Mouse (Mus musculus) forebrain, embryonic 13.5 days (tissue): ENCODE results near the gene Lce1d. TPM values are rescaled to one million over a fixed set of nuclear protein-coding genes. Genes with fewer than 3 reads are reported as not detected.

ENCODE experiments used
- ATAC-seq: fragments of 200-750 bp; cut with Nextera tagmentation; 2 replicates; pipeline ENCODE4 v1.8.0; 2017
- H3K27ac ChIP-seq: fragments of 300-500 bp; sonication (generic); 2 replicates; pipeline ENCODE4 v1.5.1; 2015; ENCODE audit warnings: inconsistent platforms, mild to moderate bottlenecking, moderate library complexity
- H3K27me3 ChIP-seq: fragments of 300-500 bp; sonication (generic); 2 replicates; pipeline ENCODE4 v1.6.1; 2015; ENCODE audit warnings: mild to moderate bottlenecking, inconsistent platforms
- H3K36me3 ChIP-seq: fragments of 300-500 bp; sonication (generic); 2 replicates; pipeline ENCODE4 v1.6.1; 2015; ENCODE audit warnings: mild to moderate bottlenecking, inconsistent platforms; ENCODE audit not compliant: poor library complexity, severe bottlenecking
- H3K4me1 ChIP-seq: fragments of 300-500 bp; sonication (generic); 2 replicates; pipeline ENCODE4 v1.6.1; 2015; ENCODE audit warnings: inconsistent platforms
- H3K4me2 ChIP-seq: fragments of 300-500 bp; sonication (generic); 2 replicates; pipeline ENCODE4 v1.6.1; 2015; ENCODE audit warnings: inconsistent platforms, mild to moderate bottlenecking, moderate library complexity
- H3K4me3 ChIP-seq: fragments of 300-500 bp; sonication (generic); 2 replicates; pipeline ENCODE4 v1.5.1; 2015; ENCODE audit warnings: mild to moderate bottlenecking, inconsistent platforms
- H3K9ac ChIP-seq: fragments of 300-500 bp; sonication (generic); 2 replicates; pipeline ENCODE4 v1.6.1; 2015; ENCODE audit warnings: mild to moderate bottlenecking, inconsistent platforms
- H3K9me3 ChIP-seq: fragments of 300-500 bp; sonication (generic); replicated peaks from 2 replicates; pipeline ENCODE4 v1.6.1; 2016; ENCODE audit warnings: inconsistent platforms
- WGBS: fragments of 180-500 bp; shearing (Covaris S2); methylation state at CpG from one replicate; pipeline ENCODE4 v1.1.7; 2015; 5-methylcytosine and 5-hydroxymethylcytosine counted together
- polyA plus RNA-seq: library from polyadenylated mRNA; unstranded; fragments of >200 nt; fragmentation: Nextera tagmentation; extraction: Ambion mirVana; gene quantifications from 2 replicates; pipeline ENCODE4 v1.2.1, GENCODE M21; 2015

The Lce1d gene
- polyA plus RNA-seq, 1 experiment from 2014 or later, result not detected

- Histone ChIP-seq H3K4me1 (peaks cover 8% of the 10 kb centered on the region; the same call in 1 of the 2 replicates), H3K9me3 (no peaks in the 10 kb centered on the region), H3K27me3 (no peaks in the 10 kb centered on the region), H3K36me3 (no peaks in the 10 kb centered on the region), H3K4me2 (no peak overlapping the region), H3K4me3 (no peak overlapping the region), H3K27ac (no peak overlapping the region), H3K9ac (no peak overlapping the region)
- no peak; the same call in 1 of the 2 replicates for ATAC-seq
- WGBS, result 64% methylated on average over 3 of the region's 3 CpGs
Measured at GRCm38 (mm10) chr3:92638653-92638991, 48.4 kb downstream of the Lce1d start.

GRCm38 (mm10) chr3:92637745-92638652, 49.0 kb downstream of the Lce1d start:
- no peaks in the 10 kb centered on the region for H3K36me3 ChIP-seq
- ATAC-seq, result peak; percentile 68; the same call in 1 of the 2 replicates
- WGBS, result 18% methylated on average over 1 of the region's 1 CpGs

More at GRCm38 (mm10) chr3:92637745-92638652, 49.0 kb downstream of the Lce1d start:
- H3K4me1 ChIP-seq, result peaks cover 8% of the 10 kb centered on the region; the same call in 1 of the 2 replicates
- H3K27me3 ChIP-seq, result no peaks in the 10 kb centered on the region
- H3K4me2 ChIP-seq, result no peak overlapping the region
- no peak overlapping the region for H3K9ac ChIP-seq
- no peak overlapping the region for H3K27ac ChIP-seq
- H3K4me3 ChIP-seq, result no peak overlapping the region
- H3K9me3 ChIP-seq, result no peaks in the 10 kb centered on the region

Other genes with a start within 250 kb of the Lce1d start
- not detected in 2 replicates for gene Sprr1b, start 248.4 kb downstream of the Lce1d start, polyA plus RNA-seq
- gene Sprr3, start 228.5 kb downstream of the Lce1d start, polyA plus RNA-seq, result not detected in 2 replicates
- not detected in 2 replicates for gene Sprr1a, start 201.3 kb downstream of the Lce1d start, polyA plus RNA-seq
- gene Sprr4, start 186.7 kb downstream of the Lce1d start, polyA plus RNA-seq, result not detected in 2 replicates
- not detected in 2 replicates for gene 2310046K23Rik, start 152.7 kb downstream of the Lce1d start, polyA plus RNA-seq
- gene Ivl, start 113.5 kb downstream of the Lce1d start, polyA plus RNA-seq, result not detected in 2 replicates
- not detected in 2 replicates for gene Smcp, start 98.2 kb downstream of the Lce1d start, polyA plus RNA-seq
- not detected in 2 replicates for gene 2210017I01Rik, start 79.7 kb downstream of the Lce1d start, polyA plus RNA-seq
- not detected in 2 replicates for gene Lce6a, start 65.5 kb downstream of the Lce1d start, polyA plus RNA-seq
- not detected in 2 replicates for gene Lce1a1, start 38.9 kb downstream of the Lce1d start, polyA plus RNA-seq
- not detected in 2 replicates for gene Lce1b, start 30.3 kb downstream of the Lce1d start, polyA plus RNA-seq
- not detected in 2 replicates for gene Lce1a2, start 16.9 kb downstream of the Lce1d start, polyA plus RNA-seq
- gene Lce1c, start 8.0 kb downstream of the Lce1d start, polyA plus RNA-seq, result not detected in 2 replicates
- gene Lce1e, start 21.9 kb upstream of the Lce1d start, polyA plus RNA-seq, result not detected in 2 replicates
- gene Lce1f, start 33.1 kb upstream of the Lce1d start, polyA plus RNA-seq, result not detected in 2 replicates
- not detected in 2 replicates for gene Gm38119, start 51.9 kb upstream of the Lce1d start, polyA plus RNA-seq
- gene Lce1g, start 65.1 kb upstream of the Lce1d start, polyA plus RNA-seq, result not detected in 2 replicates
- gene Lce1h, start 77.9 kb upstream of the Lce1d start, polyA plus RNA-seq, result not detected in 2 replicates
- gene Lce1i, start 91.7 kb upstream of the Lce1d start, polyA plus RNA-seq, result not detected in 2 replicates
- gene Lce1j, start 103.3 kb upstream of the Lce1d start, polyA plus RNA-seq, result not detected in 2 replicates
- not detected in 2 replicates for gene Lce1k, start 120.7 kb upstream of the Lce1d start, polyA plus RNA-seq
- gene Kprp, start 140.0 kb upstream of the Lce1d start, polyA plus RNA-seq, result not detected in 2 replicates
- not detected in 2 replicates for gene Lce1l, start 164.1 kb upstream of the Lce1d start, polyA plus RNA-seq
- gene 2310050C09Rik, start 183.0 kb upstream of the Lce1d start, polyA plus RNA-seq, result not detected in 2 replicates
- not detected in 2 replicates for gene Lce3a, start 239.0 kb upstream of the Lce1d start, polyA plus RNA-seq
- not detected in 2 replicates for gene Lce3b, start 245.8 kb upstream of the Lce1d start, polyA plus RNA-seq